Mouse (Mus musculus) NIH3T3 (cell line): ENCODE results near the gene Atg4a.

Source experiments
- DNase-seq: peaks from one replicate; pipeline ENCODE4 v3.0.0-alpha.2; 2012; ENCODE audit warnings: low read depth

Atg4a gene

DNA sequence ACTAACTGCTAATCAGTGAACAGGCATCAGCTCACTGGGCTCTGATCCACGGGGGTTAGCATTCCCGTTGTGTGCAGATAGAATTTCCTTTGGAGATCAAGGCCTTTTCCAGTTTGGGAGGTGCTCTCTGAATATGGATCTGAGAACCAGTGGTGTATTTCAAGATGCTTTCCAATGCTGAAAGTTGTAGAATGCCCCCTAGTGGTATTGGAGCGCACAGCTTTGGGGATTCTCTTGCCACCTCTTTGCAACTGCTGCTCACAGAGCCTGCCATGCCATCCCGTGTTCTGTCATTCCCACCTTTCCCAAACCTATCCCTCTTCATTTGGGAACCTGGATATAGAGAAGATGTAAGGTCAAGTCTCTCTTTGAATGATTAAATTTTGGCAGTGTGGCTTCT, 201.5 kb downstream of the Atg4a start:
- DNase-seq: peak; percentile 53

- no peak for DNase-seq
Observed at GRCm38 (mm10) chrX:141160371-141160770, 203.7 kb downstream of the Atg4a start.

- no peak for DNase-seq
Observed at GRCm38 (mm10) chrX:141165067-141165466, 208.4 kb downstream of the Atg4a start.

GRCm38 (mm10) chrX:141175353-141175752, 218.6 kb downstream of the Atg4a start:
- DNase-seq: peak; percentile 71

- DNase-seq: no peak
Observed at GRCm38 (mm10) chrX:141195036-141195435, 238.3 kb downstream of the Atg4a start.

- peak; percentile 60 for DNase-seq
Observed at GRCm38 (mm10) chrX:141198993-141199392, 242.3 kb downstream of the Atg4a start.

DNA sequence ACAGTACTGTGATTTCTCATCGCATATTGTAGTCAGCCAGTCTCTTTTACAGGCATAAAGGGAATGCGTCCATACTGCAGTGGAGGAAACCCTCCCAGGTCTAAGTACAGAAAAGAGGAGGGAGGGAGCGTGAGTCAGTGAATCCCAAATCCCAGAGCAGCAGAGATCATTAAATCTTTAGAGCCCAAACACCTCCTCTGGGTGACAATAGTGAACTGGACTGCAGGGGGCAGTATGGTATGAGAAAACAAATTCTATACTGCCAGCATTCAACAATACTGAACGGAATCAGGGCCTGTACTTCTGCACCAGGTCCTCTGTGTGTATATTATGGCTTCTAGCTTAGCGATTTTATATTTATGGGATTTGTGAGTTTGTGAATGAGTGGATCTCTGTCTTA, 256.1 kb downstream of the Atg4a start:
- DNase-seq: peak; percentile 85
